Mouse (Mus musculus) c-Kit-positive CD71-positive TER-119-negative erythroid progenitor cells, embryonic 14.5 days (primary cell): Measurements from ENCODE around the gene Rem2.

Experiments used
- DNase-seq: peaks from one replicate; pipeline ENCODE4 v3.0.0-alpha.2; 2013; ENCODE audit warnings: low read depth

The Rem2 gene

GRCm38 (mm10) chr14:54492345-54493131 lies 16.6 kb downstream of the Rem2 start:
- DNase-seq: no peak

GRCm38 (mm10) chr14:54493236-54493635 lies 17.3 kb downstream of the Rem2 start:
- no peak for DNase-seq

- peak; percentile 74 for DNase-seq
Measured at GRCm38 (mm10) chr14:54494234-54494633, 18.3 kb downstream of the Rem2 start.

- DNase-seq: no peak
Measured at GRCm38 (mm10) chr14:54496706-54497105, 20.8 kb downstream of the Rem2 start.

GRCm38 (mm10) chr14:54499330-54499729 lies 23.4 kb downstream of the Rem2 start:
- DNase-seq: no peak

GRCm38 (mm10) chr14:54501365-54501764 lies 25.5 kb downstream of the Rem2 start:
- no peak for DNase-seq

- no peak for DNase-seq
Measured at GRCm38 (mm10) chr14:54503092-54503491, 27.2 kb downstream of the Rem2 start.

GRCm38 (mm10) chr14:54509774-54510173 lies 33.9 kb downstream of the Rem2 start:
- no peak for DNase-seq

- DNase-seq: no peak
Measured at GRCm38 (mm10) chr14:54516710-54517310, 40.9 kb downstream of the Rem2 start.

GRCm38 (mm10) chr14:54523600-54523999 lies 47.7 kb downstream of the Rem2 start:
- DNase-seq: no peak

- DNase-seq: no peak
Measured at GRCm38 (mm10) chr14:54527227-54528006, 51.5 kb downstream of the Rem2 start.

GRCm38 (mm10) chr14:54528007-54528393 lies 52.1 kb downstream of the Rem2 start:
- DNase-seq: no peak

GRCm38 (mm10) chr14:54528446-54529111 lies 52.7 kb downstream of the Rem2 start:
- peak; percentile 58 for DNase-seq
